Mouse (Mus musculus) kidney, postnatal 25 days (tissue): ENCODE data around the gene Prrc2b.

Source experiments
- DNase-seq, 2 experiments: peaks; one replicate each; pipeline ENCODE4 v3.0.0; 2021; ENCODE audit warnings: mixed read lengths in 2 of 2

Prrc2b gene

GRCm38 (mm10) chr2:32236760-32237487 is 86.0 kb downstream of the Prrc2b start:
- DNase-seq, result peak; percentile 62 to 76

- DNase-seq, result no peak
Observed at GRCm38 (mm10) chr2:32237571-32237970, 86.7 kb downstream of the Prrc2b start.

GRCm38 (mm10) chr2:32238708-32239435 is 88.0 kb downstream of the Prrc2b start:
- DNase-seq, result no peak

- DNase-seq, result no peak
Observed at GRCm38 (mm10) chr2:32240591-32240990, 89.7 kb downstream of the Prrc2b start.

- no peak for DNase-seq
Observed at GRCm38 (mm10) chr2:32242986-32243385, 92.1 kb downstream of the Prrc2b start.

- no peak for DNase-seq
Observed at GRCm38 (mm10) chr2:32246741-32247140, 95.9 kb downstream of the Prrc2b start.

- DNase-seq, result peak in 1 of 2 experiments; percentile 76
Observed at GRCm38 (mm10) chr2:32248377-32249361, 97.8 kb downstream of the Prrc2b start.

- DNase-seq, result peak; percentile 35 to 66
Observed at GRCm38 (mm10) chr2:32251791-32252527, 101.1 kb downstream of the Prrc2b start.

GRCm38 (mm10) chr2:32252658-32253057 is 101.8 kb downstream of the Prrc2b start:
- DNase-seq, result no peak

GRCm38 (mm10) chr2:32253352-32253751 is 102.5 kb downstream of the Prrc2b start:
- DNase-seq, result no peak

GRCm38 (mm10) chr2:32254563-32254962 is 103.7 kb downstream of the Prrc2b start:
- no peak for DNase-seq

- no peak for DNase-seq
Observed at GRCm38 (mm10) chr2:32256273-32256672, 105.4 kb downstream of the Prrc2b start.

- peak; percentile 59 to 86 for DNase-seq
Observed at GRCm38 (mm10) chr2:32258887-32259533, 108.1 kb downstream of the Prrc2b start.

- DNase-seq, result peak; percentile 92 to 96
Observed at GRCm38 (mm10) chr2:32259657-32260417, 109.0 kb downstream of the Prrc2b start, which contains the start of gene Uck1. Uck1 (minus strand) TSS chr2:32260159.

GRCm38 (mm10) chr2:32260635-32261034 is 109.8 kb downstream of the Prrc2b start:
- peak; percentile 51 to 77 for DNase-seq

- DNase-seq, result no peak
Observed at GRCm38 (mm10) chr2:32275823-32276222, 124.9 kb downstream of the Prrc2b start.

- no peak for DNase-seq
Observed at GRCm38 (mm10) chr2:32282289-32282688, 131.4 kb downstream of the Prrc2b start.

- peak; percentile 74 to 81 for DNase-seq
Observed at GRCm38 (mm10) chr2:32282727-32283126, 131.8 kb downstream of the Prrc2b start.

- DNase-seq, result no peak
Observed at GRCm38 (mm10) chr2:32283986-32284385, 133.1 kb downstream of the Prrc2b start.
